Mouse (Mus musculus) C2C12 (cell line): ENCODE results near the gene Ap2b1.

ENCODE experiments used
- CEBPB ChIP-seq: IDR thresholded peaks from one replicate; pipeline ENCODE4 v1.6.1; 2011; ENCODE audit warnings: low read depth, mild to moderate bottlenecking, control low read depth, moderate library complexity
- CTCF ChIP-seq: IDR thresholded peaks from one replicate; pipeline ENCODE4 v1.5.1; 2011; ENCODE audit not compliant: control insufficient read depth, insufficient read depth, insufficient read length

- TF ChIP-seq CTCF = no peak
- TF ChIP-seq CEBPB = no peak
These were observed 128.1 kb downstream of the Ap2b1 start for GRCm38 (mm10) chr11:83426964-83427363.
